Mouse (Mus musculus): ENCODE data around the gene Cpne2. TPM values are rescaled to one million over a fixed set of nuclear protein-coding genes. Genes with fewer than 3 reads are reported as not detected.

Gene Cpne2
- 9.9 TPM for polyA plus RNA-seq (2015; fragmentation: Illumina TruSeq; extraction: RNeasy Lipid Tissue Mini Kit (QIAGEN cat#74804); ENCODE audit: insufficient read depth, low replicate concordance)

GRCm38 (mm10) chr8:94532873-94533671 lies at the start of gene Cpne2:
Gene Cpne2, plus strand, starts transcription at chr8:94532990.

DNA sequence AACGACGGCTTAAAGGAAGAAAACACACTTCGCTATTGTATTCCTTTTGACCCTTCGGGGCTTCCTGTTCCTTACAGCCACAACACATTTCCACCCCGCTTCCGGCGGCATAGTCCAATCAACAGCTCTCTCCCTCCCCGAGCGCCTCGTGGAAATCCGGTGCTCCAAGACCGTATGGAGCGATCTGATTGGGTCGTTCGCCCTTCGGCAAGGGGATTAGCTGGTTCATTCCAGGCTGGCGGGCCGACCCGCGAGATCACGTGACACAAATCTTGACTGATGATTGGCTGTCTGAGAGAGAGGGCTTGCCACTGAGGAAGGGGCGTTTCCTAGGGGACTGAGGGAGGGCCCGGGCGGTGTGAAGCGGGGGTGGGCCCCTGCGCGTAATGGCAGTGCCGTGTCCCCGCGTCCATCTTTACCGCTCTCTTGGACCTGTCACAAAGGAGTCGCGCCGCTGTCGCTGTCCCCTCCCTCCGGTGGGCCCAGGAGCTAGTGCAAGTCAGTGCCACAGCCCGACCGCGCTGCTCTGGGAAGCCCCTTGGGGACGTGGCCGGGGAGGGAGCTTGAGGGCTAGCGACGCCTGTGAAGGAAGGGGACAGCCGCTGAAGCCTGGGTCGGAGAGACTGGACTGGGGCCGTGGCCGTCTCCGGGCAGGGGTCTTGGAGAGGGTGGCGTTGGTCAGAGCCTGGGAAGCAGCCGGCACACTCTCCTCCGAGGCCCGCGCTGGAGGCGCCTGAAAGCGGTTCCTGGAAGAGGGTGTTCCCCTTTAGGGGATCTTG lies 69.0 kb downstream of the Cpne2 start, which contains the start of the genes Rspry1 and Fam192a:
Gene Rspry1, plus strand, starts transcription at position 331 of the 779 bp plus-strand sequence.
Gene Fam192a, minus strand, starts transcription at position 391 of the 779 bp plus-strand sequence.

Other genes with a start within 250 kb of the Cpne2 start
- 1.5 TPM for gene Slc12a3, start 203.8 kb upstream of the Cpne2 start, polyA plus RNA-seq (2015; fragmentation: Illumina TruSeq; extraction: RNeasy Lipid Tissue Mini Kit (QIAGEN cat#74804); ENCODE audit: insufficient read depth, low replicate concordance)
- 170 TPM for gene Herpud1, start 146.6 kb upstream of the Cpne2 start, polyA plus RNA-seq (2015; fragmentation: Illumina TruSeq; extraction: RNeasy Lipid Tissue Mini Kit (QIAGEN cat#74804); ENCODE audit: insufficient read depth, low replicate concordance)
- gene Nlrc5, start 98.6 kb upstream of the Cpne2 start, polyA plus RNA-seq (2015; fragmentation: Illumina TruSeq; extraction: RNeasy Lipid Tissue Mini Kit (QIAGEN cat#74804); ENCODE audit: insufficient read depth, low replicate concordance): 158 TPM
- gene Rspry1, start 68.9 kb downstream of the Cpne2 start, polyA plus RNA-seq (2015; fragmentation: Illumina TruSeq; extraction: RNeasy Lipid Tissue Mini Kit (QIAGEN cat#74804); ENCODE audit: insufficient read depth, low replicate concordance): 34.5 TPM
- gene Fam192a, start 69.0 kb downstream of the Cpne2 start, polyA plus RNA-seq (2015; fragmentation: Illumina TruSeq; extraction: RNeasy Lipid Tissue Mini Kit (QIAGEN cat#74804); ENCODE audit: insufficient read depth, low replicate concordance): 73.8 TPM
- gene Arl2bp, start 133.6 kb downstream of the Cpne2 start, polyA plus RNA-seq (2015; fragmentation: Illumina TruSeq; extraction: RNeasy Lipid Tissue Mini Kit (QIAGEN cat#74804); ENCODE audit: insufficient read depth, low replicate concordance): 81.5 TPM
- gene Pllp, start 163.3 kb downstream of the Cpne2 start, polyA plus RNA-seq (2015; fragmentation: Illumina TruSeq; extraction: RNeasy Lipid Tissue Mini Kit (QIAGEN cat#74804); ENCODE audit: insufficient read depth, low replicate concordance): not detected
- gene Ccl22, start 212.6 kb downstream of the Cpne2 start, polyA plus RNA-seq (2015; fragmentation: Illumina TruSeq; extraction: RNeasy Lipid Tissue Mini Kit (QIAGEN cat#74804); ENCODE audit: insufficient read depth, low replicate concordance): 6.1 TPM
- gene Cx3cl1, start 239.0 kb downstream of the Cpne2 start, polyA plus RNA-seq (2015; fragmentation: Illumina TruSeq; extraction: RNeasy Lipid Tissue Mini Kit (QIAGEN cat#74804); ENCODE audit: insufficient read depth, low replicate concordance): 0.84 TPM

Data from spleen, adult 10 weeks (tissue).